Mouse (Mus musculus): Measurements from ENCODE around the gene Foxk1.

Foxk1 gene

DNA sequence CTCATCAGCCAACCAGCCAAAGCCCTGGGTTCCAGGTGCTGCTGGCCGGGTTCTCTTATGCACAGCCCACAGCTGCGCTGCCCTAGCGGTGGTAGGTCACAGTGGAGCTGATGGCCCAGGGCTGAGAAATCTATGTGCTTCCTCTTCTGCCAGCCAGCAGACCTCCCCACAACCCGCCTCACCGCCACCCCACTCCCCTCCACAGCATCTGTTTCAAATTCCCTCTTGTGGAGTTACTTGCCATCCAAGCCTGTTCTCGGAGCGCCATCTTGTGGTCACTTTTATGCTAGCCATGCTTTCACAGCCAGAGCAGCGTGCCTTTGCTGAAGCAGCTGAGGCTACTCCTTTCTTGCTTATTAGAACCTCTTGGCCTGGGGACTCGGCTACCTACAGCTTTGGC, 46.8 kb downstream of the Foxk1 start:
- DNase-seq = peak; percentile 85 to 95

DNA sequence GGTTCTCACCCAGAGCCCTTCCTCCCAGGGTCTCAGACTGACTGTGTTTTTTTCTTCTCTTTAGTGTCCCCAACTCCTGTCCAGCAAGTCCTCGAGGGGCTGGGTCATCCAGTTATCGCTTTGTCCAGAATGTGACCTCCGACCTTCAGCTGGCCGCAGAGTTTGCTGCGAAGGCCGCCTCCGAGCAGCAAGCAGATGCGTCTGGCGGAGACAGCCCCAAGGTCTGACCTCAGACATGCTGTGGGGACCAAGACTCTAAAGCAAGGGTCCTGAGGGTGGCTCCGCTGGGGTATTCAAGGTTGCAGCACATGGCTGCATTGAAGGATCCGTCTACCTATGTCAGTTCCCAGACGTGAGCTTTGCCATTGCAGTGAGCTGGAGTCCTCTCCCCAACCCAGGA, 47.3 kb downstream of the Foxk1 start:
- DNase-seq = no peak

DNA sequence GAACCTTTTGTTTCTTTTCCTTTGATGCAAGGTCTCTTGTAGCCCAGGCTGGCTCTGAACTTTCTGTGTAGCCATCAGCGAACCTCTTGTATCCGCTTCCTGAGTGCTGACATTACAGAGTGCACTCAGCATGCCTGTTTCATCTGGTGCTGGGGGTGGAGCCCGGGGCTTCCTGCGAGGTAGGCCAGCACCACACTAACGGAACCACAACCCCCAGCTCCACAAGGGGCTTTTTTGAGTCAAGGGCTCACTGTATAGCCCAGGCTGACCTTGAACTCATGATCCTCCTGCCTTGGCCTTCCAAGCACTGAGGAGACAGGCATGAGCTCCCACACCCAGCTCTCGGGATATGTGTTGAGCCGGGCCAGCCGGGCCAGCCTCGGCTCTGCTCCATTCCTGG, 49.5 kb downstream of the Foxk1 start:
- DNase-seq = no peak

DNA sequence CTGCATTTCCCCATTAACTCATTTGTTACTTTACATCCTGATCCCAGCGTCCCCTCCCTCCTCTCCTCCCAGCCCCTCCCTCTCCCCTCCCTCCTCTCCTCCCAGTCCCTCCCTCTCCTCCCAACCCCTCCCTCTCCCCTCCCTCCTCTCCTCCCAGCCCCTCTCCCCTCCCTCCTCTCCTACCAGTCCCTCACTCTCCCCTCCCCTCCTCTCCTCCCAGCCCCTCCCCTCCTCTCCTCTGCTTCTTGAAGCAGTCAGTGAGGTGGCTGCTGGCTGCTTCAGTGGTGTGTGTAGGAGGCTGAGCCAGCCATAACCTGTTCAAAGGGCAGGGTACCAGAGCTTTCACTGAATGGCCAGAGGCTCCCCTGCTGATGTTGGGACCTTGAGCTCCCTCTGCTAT, 50.5 kb downstream of the Foxk1 start:
- peak; percentile 65 to 89 for DNase-seq

DNA sequence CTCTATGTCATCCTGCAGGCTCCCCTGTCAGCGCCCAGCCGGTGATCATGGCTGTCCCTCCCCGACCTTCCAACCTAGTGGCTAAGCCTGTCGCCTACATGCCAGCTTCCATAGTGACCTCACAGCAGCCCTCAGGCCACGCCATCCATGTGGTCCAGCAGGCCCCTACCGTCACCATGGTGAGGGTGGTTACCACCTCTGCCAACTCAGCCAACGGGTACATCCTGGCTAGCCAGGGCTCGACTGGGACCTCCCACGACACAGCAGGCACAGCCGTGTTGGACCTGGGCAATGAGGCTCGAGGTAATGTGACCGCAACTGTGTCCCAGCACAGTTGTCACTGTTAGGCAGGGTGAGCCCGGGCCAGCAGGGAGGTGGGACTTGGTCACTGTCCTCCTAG, 52.4 kb downstream of the Foxk1 start:
- DNase-seq = no peak

DNA sequence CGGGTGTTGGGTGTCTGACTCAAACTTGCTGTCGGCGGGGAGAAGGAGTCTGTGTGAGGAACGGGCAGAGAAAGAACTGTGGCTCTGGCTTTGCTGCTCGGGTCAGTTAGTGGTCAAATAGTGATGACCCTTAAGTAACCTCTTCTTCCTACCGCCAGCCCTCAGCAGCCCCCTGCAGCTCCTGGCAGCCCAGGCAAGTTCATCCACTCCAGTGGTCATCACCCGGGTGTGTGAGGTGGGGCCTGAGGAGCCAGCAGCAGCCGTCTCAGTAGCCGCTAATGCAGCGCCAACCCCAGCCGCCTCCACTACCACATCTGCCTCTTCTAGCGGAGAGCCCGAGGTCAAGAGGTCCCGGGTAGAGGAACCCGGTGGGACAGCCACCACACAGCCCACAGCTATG, 55.0 kb downstream of the Foxk1 start:
- DNase-seq = no peak

DNA sequence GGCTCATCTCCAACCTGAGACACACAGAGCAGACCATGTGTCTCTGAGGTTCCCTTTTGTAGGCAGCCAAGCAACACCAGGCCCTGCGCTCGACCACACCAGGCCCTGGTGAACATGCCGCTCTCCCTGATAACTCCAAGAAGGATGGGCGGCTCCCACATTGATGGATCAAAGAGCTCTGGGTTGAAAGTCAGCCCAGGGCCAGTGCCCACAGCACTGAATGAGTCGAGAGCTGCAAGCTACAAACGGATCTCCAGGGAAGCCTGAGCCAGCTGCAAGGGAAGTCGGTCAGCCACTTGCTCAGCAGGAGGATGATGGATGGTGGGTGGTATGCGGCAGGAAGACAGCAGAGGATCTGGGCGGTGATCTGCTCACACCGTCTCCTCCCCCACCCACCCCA, 56.0 kb downstream of the Foxk1 start:
- DNase-seq = peak; percentile 35 to 76

DNA sequence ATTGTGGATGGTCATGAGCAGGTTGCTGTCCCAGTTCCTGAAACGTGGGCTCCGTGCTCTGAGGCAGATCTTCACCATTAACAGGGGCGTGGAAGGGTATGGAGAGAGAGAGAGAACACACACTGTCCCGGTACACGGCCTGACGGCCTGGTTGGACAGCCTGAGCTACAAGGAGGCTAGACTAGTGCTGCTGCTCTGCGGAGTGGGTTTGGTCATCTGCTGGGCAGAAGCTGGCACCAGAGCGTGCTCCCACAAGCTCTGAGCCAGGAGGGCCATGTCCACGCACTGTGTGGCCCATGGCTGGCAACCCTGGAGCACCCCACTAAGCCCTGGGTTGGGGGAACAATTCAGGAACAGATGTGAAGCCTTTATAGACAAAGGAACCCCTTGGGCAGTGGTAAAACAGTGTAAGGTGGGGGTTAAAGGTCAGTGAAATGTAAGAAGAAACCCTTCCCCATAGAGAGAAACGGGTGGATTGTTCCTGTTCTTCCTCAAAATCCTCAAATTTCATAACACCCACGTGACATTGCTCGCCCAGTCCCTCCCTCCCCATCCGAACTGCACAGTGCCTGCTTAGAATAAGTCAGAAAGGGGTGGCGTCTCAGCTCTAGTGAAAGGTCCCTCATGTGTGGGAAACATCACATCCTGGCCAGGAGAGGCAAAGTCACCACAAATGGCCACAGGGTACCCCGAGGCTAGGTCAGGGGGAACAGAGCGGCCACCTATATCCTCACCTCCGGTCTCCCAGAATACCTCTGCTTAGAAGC, 57.7 kb downstream of the Foxk1 start:
- no peak for DNase-seq

DNA sequence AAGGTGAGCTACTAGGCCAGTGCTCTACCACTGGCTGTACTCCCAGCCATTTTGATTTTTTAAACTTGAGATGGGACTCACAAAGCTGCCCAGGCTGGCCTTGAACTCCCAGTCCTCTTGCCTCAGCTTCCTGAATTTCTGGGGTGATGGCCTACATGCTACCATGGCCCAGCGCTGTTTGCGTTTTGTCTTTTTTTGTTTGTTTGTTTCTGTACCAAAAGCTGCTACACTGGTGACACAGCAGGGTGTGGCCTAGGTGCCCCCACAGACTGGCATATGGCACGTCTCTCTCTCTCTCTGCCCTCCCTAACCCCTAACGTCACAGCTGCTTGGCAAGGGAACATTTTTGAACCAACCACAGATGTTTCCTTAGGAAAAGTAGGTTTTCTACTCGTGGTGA, 58.5 kb downstream of the Foxk1 start:
- no peak for DNase-seq

DNA sequence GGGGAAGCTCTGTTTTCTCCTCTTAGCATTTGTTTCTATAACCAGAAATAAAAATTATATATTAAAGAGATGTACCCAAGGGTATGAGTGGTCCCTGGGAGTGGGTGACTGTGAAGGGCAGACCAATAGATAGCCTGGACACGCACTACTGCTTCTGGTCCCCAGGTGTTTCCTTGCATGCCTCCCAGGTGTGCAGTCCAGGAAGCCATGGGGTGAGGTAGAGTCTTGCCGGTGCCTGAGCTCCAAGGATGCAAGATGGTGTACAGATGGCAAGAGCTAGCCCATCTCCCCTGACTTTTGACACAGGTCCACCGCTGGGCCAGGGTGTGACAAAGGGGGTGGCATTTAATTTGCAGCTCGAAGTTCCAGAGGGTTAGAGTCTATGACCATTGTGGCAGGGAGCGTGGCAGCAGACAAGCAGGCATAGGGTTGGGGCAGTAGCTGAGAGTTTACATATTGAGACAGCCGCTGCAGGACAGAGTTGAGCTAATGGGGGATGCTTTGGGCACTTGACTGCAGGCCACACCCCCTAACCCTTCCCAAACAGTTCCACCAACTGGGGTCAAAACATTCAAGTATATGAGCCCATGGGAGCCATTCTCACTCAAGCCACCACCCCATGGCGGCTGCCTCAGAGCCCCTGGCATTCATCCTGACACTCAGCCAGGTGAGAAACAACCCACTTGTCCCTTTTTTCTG, 60.8 kb downstream of the Foxk1 start:
- no peak for DNase-seq

DNA sequence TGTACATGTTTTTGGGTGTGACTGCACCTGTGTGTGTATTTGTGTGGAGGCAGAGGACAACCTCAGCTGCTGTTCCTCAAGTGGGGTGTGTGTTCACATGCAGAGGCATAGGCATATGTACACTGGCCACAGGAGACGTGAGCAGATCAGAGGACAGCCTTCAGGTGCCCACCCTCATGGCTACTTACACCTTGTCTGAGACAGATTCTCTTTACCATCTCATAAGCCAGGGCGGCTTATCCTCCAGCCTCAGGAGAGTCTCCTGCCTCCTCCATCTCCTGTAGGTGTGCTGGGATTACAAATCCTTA, 61.3 kb downstream of the Foxk1 start:
- DNase-seq = no peak

DNA sequence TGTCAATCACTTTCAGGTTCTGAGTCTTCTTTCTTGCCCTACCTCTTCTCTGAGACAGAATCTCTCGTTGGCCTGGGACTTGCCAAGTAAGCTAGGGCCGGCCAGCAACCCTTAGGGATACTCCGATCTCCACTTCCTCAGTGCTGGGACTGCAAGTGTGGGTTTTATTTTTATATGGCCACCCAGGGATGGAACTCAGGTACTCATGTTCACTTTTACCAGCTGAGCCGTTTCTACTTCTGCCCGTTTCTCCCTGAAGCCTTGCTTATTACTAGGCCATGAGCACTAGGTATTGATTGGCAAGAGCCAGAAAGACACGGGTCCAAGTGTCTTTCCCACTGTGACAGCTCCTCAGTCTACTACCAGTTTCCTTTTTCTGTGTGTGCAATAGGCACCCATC, 61.7 kb downstream of the Foxk1 start:
- no peak for DNase-seq

DNA sequence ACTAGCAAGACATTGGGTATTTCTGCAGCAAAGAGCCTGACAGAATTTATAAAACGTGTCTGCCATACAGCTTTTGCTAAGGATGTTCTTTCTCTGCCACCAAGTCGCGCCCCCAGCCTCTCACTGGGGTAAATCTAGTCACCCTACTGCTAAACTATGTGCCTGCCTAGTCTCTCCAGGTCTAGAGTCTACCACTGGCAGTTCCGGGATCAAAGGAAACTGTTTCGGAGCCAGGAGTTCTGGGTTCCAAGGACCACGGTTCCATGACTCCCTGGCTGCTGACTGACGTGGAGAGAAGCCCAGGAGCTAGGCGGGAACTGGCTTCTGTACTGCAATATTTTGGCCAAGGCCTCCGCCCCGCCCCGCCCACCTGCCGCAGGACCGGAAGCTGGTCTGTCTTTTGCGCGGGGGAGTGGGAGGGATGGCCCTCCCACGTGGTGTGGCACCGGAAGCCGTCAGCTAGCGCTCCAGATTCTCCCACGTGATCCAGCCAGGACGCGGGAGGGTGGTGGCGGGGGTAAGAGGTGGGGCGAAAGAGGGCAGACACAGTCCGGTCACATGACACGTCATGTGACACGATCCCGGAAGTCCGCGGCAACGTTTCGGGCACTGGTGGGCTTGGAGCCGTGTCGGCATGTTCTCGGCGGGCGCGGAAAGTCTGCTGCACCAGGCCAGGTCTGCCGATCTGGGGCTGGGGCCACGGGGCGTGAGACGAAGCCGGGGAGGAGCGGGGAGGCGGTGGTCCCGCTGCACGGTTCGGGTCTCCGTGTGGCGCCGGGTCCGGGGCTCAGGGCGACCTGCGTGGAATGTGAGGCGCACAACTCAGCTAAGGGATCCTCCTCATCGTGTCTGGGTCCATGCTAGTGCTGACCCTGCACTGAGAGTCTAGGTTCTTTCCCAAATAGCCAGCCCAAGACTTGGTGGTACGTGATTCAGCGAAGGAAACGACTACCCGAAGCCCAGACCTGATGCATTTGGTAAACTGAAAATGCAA, 62.5 kb downstream of the Foxk1 start, which contains the start of gene Ap5z1:
Ap5z1 (plus strand) TSS at position 484 of the 994 bp plus-strand sequence.
- peak; percentile 95 to 99 for DNase-seq

DNA sequence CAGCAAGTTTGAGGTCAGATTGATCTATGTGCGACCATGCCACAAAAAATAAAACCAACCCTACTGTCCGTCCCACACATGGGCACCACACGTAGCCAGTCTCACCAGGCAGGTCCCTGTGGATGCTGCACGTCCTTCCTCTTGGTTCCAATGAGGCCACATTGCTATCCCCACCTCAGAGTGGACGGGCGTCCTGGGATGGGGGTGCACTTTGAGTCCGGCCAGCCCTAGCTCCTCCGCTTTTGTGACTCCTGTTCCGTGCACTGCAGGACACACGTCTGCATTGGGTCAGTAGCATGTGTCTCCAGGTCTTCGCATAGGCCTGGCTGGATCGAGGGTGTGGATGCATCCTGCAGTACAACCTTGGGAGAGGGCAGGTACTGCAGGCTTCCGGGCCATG, 67.1 kb downstream of the Foxk1 start:
- DNase-seq = no peak

DNA sequence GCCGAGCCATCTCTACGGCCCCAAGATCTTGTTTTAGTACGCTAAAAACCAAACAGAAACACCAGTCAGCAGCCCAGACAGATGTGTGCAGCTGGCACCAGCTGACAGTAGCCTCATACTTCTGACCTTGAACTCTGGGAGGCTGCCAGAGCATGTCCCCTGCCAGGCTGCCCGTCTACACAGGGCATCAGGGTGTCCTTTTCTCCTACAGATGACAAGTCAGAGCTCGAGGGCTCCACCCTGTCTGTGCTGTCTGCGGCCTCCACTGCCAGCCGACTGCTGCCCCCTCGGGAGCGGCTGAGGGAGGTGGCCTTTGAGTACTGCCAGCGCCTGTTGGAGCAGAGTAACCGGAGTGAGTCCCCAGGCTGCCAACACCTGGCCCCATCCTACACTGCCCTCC, 68.5 kb downstream of the Foxk1 start:
- no peak for DNase-seq

DNA sequence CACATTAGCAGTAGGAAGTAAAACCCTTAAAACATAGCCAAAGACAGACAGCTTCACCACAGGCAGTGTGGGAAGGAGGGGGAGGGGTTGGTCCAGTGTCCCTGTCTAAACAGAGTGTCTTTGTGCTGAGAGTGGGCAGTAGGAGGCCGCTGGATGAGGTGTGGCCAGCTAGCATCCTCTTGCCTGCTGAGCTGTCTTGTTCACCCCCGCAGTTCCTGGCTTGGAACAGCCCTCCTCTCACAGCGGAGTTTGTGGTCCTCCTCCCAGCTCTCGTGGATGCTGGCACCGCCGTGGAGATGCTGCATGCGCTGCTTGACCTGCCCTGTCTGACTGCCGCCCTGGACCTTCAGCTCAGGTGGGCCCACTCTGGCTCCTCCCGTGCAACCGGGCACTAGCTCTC, 72.4 kb downstream of the Foxk1 start:
- no peak for DNase-seq

DNA sequence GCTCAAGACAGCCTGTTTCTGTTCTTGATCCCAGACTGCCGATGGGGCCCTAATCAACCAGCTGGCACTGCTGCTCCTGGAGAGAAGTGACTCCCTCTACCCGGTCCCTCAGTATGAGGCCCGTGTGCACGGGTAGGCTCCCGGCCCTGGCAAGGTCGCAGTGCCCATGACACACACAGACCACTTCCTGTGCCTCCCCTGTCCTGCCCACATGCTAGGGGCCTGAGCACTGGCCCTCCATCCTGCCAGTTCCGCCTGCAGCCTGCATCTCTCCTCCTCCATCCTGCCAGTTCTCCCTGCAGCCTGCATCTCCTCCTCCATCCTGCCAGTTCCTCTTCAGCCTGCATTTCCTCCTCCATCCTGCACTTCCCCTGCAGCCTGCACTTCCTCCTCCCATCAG, 74.4 kb downstream of the Foxk1 start:
- DNase-seq = peak in 1 of 2 experiments; percentile 38

DNA sequence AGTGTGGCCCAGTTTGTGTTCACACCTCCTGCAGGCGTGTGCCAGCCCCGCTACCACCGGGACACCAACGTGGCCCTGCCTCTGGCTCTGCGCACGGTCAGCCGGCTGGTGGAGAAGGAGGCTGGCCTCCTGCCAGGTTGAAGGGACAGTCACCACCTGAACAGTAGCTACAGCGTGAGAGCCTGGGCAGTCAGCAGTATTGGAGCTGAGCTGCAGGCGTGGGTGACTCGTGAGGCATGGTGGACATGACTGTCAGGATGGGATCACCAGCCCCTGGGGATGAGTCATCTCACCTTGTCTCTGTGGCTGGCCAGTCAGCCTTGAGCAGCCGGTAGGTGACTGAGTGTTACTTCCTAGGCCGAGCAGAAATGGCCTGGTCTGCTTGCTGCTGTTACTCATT, 76.0 kb downstream of the Foxk1 start:
- peak; percentile 32 to 56 for DNase-seq

DNA sequence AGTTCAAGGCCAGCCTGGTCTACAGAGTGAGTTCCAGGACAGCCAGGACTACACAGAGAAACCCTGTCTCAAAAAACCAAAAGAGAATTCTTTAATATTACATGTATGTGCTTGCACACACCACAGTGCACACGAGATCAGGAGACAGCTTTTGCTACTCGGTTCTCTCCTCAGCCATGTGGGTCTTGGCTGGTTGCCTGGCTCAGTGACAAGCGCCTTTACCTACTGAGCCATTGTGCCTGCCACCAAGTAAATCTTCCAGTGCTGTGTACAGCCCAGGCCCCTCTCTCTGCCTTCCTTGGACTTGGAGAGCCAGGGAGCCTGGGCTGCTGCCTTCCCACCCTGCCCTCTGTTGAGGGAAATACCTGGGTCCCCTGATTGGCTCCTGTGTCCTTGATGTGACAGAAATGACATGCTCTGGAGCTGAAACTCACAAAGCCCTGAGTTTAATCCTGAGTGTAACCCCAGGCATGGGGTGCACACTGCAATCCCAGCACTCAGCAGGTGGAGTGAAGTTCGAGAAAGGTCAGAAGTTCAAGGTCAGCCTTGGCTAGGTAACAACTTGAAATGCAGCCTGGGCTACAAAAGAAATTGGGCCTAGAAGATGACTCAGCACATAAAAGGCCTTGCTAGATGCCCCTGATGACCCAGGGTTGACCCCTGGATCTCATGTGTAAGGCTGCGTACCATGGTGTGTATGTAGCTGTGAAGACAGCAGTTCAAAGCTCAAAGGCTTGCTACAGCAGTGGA, 76.7 kb downstream of the Foxk1 start:
- DNase-seq = peak in 1 of 2 experiments; percentile 32

DNA sequence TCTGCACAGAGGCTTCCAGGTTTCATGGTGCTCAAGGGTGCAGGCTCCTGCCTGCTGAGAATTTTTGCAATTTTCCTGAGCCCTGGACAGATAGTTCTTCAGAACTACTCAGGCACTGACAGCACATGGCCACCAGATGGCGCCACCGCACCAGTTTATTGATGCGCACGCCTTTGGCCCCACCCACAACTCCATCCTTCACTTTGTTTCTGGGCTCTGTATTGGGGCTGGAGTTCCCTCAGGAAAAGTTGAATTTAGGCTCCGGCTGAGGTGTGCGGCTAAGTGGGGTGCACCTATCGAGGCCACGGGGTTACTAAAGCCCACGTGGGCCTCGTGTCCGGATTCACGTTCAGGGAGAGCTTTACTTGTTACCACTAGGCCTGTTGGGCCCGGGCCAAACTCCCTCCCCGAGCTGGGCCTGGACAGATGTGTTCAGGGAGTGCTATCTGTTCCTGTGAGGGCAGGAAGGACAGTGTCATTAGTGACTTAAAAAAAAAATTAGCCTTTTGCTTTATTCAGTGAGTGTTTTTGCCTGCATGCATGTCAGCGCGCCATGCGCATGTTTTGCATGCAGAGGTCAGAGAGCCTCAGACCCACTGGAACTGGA, 77.6 kb downstream of the Foxk1 start:
- DNase-seq = peak; percentile 81 to 89

DNA sequence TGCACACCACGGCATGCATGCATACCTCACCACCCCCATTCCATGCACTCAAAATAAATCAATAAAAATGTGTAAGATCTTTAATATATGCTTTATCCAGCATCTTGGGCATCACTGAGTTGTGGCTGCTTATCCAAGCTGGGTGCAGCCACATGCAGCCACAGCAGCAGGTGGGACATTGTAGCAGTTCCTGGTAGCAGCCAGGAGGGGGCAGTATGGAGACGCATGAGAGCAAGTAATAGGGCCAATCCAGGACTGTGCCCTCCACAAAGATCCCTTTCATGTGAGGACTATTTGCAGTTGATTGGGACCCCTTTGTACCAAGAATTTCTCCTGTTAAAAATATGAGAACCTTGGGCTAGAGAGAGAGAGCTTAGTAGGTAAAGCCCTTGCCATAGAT, 81.2 kb downstream of the Foxk1 start:
- no peak for DNase-seq

DNA sequence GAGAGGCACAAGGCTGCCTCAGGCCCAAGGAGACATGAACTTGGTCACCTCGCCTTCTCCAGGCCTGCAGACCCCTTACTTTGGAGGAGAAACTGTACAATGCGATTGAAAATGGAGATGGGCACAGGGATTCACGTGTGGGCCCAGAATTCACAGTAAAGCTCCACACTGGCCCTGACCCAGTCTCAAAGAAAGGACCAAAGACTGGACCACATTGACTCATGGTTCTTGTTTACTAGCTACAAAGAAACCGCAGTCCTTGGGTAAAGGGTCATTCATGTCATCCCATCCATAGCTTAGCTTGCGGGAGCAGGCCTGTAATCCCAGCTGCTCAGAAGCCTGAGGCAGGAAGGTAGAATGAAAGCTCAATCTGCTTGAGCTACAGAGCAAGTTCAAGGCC, 82.3 kb downstream of the Foxk1 start:
- DNase-seq = no peak

All from kidney, postnatal 25 days (tissue).